Mouse (Mus musculus) adrenal gland, postnatal 4 days (tissue): ENCODE results near the gene Tpp2. TPM values are rescaled to one million over a fixed set of nuclear protein-coding genes. Genes with fewer than 3 reads are reported as not detected.
"Not testable (repeated sequence)": the region's sequence is repeated elsewhere in the genome, so short reads cannot be mapped to it uniquely, and the experiment has no call there.

Experiments
- DNase-seq, 2 experiments: peaks; one replicate each; pipeline ENCODE4 v3.0.0; 2021 to 2022; ENCODE audit warnings: low spot score in 2 of 2, mixed read lengths in 2 of 2
- long read RNA-seq, 2 experiments: library from polyadenylated mRNA; stranded (forward); transcript quantifications; one replicate each; pipeline ENCODE4 v2.0.0; 2021
- total RNA-seq, 2 experiments: library from RNA; stranded (reverse); gene quantifications; 2 replicates each; pipeline ENCODE4 v1.2.3; 2021

Gene Tpp2
- total RNA-seq, result 10 to 100 TPM; 59.8 to 62.6 TPM
- long read RNA-seq, experiment 1, full-length matches to known transcripts, result 14 of 19 reads
- long read RNA-seq, experiment 1, partial matches to known transcripts, result 1 of 19 reads
- long read RNA-seq, experiment 1, other reads (novel, unspliced or antisense), result 4 of 19 reads
- long read RNA-seq, experiment 2, full-length matches to known transcripts, result 42 of 76 reads
- long read RNA-seq, experiment 2, partial matches to known transcripts, result 20 of 76 reads
- long read RNA-seq, experiment 2, other reads (novel, unspliced or antisense), result 14 of 76 reads

- peak; percentile 86 to 90 for DNase-seq
These were observed at the start of gene Tpp2 for GRCm38 (mm10) chr1:43933488-43934415. TSS of gene Tpp2 (plus strand) at chr1:43933647.

DNA sequence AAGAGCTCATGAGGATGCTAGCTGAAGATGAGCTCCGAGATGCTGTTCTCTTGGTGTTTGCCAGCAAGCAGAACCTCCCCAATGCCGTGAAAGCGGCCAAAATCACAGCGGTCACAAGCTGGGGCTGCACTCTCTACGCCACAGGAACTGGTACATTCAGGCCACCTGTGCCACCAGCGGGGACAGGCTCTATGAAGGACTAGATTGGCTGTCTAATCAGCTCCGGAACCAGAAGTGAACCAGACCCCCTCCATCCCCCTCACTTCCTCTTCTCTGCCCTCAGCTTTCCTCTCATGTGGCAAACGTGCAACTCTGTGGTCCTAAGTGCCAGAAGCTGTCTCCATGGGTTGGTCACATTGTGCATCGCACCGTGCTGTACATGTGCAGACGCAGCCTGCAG is 45.1 kb upstream of the Tpp2 start:
- DNase-seq, result not testable (repeated sequence)

GRCm38 (mm10) chr1:43895742-43896141 is 37.7 kb upstream of the Tpp2 start:
- DNase-seq, result no peak

DNA sequence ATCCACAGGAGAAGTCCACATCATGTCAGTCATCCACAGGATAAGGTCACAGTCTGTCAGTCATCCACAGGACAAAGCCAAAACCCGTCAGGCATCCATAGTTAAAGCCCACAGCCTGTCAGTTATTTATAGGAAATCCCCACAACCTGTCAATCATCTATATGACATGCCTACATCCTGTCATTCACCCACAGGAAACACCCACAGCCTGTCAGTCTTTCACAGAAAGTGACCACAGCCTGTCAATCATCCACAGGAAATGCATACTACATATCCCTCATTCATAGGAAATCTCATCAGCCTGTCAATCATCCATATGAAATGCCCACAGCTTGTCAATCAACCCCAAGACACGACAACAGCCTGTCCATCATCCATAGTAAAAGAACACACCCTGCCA is 36.3 kb upstream of the Tpp2 start:
- DNase-seq, result no peak

DNA sequence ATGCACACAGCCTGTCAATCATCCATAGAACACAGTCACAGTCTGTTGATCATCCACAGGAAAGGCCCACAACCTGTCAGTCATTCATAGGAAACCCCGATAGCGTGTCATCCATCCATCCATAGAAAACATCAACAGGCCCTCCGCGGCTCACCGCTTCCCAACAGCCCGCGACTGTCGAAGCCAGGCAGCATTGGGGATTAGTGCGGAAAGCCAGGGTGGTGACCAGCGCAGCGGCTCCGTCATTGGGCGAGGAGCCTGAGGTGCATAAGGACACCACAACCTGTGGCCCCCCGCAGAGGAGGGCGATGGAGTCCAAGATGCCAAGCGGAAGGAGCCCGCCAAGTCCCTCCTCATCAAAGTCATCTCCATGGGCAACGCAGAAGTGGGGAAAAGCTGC is 35.5 kb upstream of the Tpp2 start:
- no peak for DNase-seq

DNA sequence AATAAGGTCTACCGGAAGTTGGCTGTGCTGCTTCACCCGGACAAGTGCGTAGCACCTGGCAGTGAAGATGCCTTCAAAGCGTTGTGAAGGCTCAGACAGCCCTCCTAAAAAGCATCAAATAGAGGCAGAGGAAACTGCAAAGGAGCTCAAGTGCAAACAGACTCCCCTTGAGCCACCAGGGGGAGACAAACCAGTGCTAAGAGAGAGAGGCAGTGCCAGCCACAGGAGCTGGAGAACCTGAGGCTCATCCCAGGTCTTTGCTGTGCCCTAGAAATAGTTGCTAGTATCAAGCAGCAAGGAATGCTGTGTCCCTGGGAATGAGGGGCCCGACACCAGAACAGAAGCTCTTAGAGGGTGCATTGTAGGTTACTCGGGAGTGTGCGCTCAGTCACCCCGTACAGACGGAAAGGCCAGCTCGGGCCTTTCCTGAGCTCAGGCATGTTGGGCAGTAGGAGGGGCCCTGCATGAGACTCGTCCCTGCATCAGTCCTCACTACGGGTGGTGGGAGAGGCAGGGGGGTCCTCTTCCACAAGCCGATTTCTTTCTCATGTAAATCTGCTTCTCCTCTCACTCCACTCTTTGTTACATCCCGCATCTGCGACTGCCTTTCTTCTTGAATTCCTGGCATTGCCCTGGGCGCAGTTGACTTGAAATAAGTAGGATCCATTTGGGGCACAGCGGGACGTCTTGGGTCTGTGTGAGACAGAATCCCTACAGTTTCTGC is 34.3 kb upstream of the Tpp2 start:
- peak; percentile 28 to 39 for DNase-seq

DNA sequence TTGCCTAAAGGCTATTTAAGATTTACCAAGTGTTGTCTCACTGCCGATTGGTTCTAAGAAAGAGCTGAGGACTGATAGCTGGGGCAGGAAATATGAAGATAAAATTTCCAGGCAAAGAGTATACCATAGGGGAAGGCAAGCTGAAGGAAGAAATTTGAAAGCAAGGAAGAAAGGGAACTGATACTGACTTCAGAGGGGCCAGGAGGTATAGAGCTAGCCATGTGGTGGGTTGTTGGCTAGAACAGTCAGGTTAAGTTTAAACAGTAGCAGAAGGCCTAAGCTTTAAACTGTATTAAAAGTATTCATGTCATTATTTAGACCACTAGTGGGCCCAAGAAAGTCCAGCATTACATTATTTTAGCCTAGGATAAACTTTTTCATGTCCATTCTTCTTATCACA is 31.0 kb upstream of the Tpp2 start:
- DNase-seq, result no peak

DNA sequence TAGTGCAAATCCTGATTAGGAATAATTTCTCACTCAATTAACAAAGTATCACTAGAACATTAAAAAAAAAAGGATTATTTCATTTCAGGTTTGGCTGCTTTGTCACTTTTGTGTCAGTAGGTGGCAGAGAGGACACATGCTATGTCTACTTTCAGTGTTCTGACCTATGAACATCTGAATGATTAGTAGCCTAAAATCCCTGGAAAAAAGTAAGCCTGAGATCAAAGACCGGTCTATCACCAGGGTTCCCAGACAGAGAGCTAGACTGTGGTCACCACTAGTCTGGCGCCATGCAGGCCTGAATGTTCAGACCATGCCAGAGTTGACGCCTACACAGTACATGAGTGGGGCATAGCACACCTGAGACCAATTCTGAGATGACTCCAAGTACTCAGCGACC is 30.6 kb upstream of the Tpp2 start:
- DNase-seq, result no peak

DNA sequence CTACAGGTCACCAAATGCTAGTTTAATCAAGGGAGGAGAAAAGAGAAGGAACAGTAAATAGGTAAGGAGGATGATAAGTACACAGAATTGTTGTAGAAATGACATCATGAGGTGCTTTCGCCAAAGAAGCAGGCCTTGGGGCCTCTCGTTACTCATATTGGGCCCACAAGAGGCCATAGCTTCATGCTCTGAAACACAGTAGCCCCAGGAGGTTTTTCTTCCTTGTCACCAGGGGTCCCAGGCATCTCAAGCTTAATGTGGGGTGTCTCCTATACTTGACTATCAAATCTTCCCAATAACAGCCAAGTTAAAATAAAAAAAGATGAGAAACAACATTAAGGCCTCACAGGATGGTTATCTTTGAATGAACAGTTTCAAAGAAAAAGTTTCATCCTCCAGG is 18.0 kb upstream of the Tpp2 start:
- no peak for DNase-seq

DNA sequence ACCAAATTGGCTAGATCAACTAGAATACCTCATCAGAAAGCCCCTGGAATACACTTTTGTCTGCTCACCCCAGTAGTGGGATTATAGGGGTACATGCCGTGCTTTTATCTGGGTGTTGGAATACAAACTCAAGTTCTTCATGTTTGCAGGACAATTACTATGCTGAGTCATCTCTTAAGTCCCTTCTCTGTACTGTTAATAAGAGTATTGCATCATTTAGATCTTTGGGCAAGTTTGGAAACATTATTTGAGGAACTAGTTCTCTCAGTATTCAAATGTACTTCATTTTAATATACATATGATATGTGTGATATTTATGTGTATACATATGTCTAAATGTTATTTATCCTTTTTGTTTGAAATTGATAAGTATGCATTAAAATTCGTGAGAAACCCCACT is 16.6 kb upstream of the Tpp2 start:
- no peak for DNase-seq

DNA sequence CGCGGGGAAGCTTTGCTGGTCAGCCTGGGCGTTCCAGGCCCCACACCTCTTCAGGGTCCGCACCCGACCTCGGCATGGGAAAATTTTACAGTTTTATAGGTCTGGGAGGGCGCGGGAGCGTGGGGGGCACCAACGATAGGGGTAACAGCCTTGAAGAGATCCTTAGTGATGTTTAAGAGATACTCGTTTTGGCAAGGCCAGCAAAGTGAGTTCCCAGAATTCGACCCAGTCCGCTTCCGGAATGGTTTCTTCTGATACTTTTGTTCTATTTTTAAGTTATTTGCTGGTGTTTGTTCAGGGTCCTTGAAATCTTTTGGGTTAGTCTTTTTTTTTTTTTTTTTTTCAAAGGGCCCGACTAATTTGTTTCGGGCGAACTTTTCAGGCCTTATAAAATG is 966 bp downstream of the Tpp2 start:
- DNase-seq, result no peak

DNA sequence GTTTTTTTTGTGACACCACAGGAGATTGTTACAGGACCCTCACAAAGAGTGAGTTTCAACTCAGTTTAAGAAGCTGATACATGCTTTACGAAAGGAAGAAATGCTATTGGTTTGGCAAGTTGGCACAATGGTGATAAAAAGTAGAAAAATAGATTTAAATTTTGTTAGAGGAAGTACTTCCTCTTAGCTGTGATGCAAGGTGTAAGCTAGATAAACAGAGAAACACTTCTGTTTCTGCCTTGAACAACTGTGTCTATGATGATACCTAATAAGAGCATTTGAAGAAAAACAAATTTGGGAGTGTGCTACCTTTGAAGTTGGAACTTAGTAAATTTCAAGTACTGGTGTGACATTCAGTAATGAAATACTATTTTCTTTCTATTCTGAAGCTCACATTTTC is 5.9 kb downstream of the Tpp2 start:
- no peak for DNase-seq

DNA sequence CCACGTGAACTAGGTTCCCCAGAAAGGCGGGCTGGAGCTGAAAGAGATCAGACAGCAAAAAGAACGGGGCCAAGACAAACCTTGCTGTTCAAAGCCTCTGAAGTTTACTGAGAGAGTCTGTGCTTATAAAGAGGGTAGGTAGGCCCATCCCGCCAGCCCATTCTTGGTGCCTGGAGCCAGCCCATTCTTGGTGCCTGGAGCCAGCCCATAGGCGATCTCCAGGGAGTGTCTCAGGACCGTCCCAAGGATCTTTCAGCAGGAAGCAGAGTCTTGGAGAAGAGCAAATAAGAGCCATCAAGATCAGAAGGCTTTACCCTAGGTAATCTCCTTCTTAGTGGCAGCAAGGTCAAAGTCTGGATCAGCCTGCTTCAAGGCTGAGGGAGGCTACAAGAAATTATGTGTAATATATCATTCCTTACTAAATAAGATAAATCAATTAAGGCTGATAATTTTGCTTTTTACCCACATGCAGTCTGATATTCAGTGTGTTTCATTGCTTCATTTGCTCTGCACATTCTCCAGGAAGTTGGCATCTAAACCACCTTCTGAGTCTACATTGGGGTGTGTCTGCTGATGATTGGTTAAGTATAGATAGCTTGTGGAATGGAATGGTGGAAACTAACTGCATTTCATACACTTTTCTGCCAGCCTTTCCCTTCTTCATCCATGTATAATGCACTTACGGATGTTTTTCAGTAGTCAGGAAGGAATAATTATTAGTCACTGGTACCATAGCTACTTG is 8.2 kb downstream of the Tpp2 start:
- DNase-seq, result no peak

DNA sequence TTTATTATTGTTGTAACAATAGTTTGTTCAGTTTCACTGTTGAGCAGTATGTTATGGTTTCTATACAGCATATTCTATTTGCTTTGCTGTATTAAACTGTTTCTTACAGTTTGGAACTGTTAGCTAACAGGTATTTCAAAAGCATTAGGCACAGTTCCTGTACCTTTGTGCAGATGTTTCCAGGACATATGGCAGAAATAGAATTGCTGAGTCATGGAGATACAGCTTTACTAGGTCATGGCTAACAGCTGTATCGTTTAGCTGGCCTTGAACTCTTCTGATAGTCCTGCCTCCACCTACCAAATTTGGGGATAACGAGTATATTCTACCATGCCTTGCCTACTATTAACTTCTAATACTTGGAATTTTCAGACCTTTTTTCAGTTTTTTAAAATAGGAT is 9.4 kb downstream of the Tpp2 start:
- no peak for DNase-seq

- DNase-seq, result no peak
These were observed 20.2 kb downstream of the Tpp2 start for GRCm38 (mm10) chr1:43953679-43954078.

- no peak for DNase-seq
These were observed 30.9 kb downstream of the Tpp2 start for GRCm38 (mm10) chr1:43964381-43964780.

DNA sequence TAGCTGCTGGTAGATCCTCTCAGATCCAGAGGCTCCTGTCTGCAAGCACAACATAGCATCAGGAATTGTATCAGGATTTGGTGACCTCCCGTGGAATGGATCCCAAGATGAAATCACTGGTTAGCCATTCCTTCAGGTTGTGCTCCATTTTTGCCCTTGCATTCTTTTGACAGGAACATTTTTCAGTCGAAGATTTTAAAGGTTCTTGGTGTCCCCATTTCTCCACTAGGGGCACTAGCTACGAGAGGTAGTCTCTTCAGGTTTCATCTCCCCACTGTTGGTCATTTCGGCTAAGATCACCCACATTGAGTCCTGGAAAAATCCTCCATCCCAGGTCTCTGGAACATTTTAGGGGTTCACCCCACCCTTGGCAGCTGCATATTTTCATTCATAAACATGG is 33.3 kb downstream of the Tpp2 start:
- no peak for DNase-seq

- no peak for DNase-seq
These were observed 35.9 kb downstream of the Tpp2 start for GRCm38 (mm10) chr1:43969361-43969760.

- no peak for DNase-seq
These were observed 37.6 kb downstream of the Tpp2 start for GRCm38 (mm10) chr1:43971089-43971488.

GRCm38 (mm10) chr1:43996914-43997589 is 63.6 kb downstream of the Tpp2 start:
- no peak for DNase-seq

- DNase-seq, result no peak
These were observed 71.1 kb downstream of the Tpp2 start for GRCm38 (mm10) chr1:44004513-44004912.
